Mouse (Mus musculus): Measurements from ENCODE around the gene Sema4c.

GRCm38 (mm10) chr1:36530485-36530884, 27.7 kb downstream of the Sema4c start:
- TF ChIP-seq CTCF (IDR thresholded peaks at IDR 0.05; ENCODE audit: low read depth) (no peak), EP300 (IDR thresholded peaks at IDR 0.05; ENCODE audit: low read depth) (no peak)

All from liver, postnatal 0 days (tissue).